Mouse (Mus musculus) testis, postnatal 14 days (tissue): ENCODE results near the gene Akr1b8.
"Not testable (repeated sequence)": the region's sequence is repeated elsewhere in the genome, so short reads cannot be mapped to it uniquely, and the experiment has no call there.

Experiments used
- DNase-seq: peaks from one replicate; pipeline ENCODE4 v3.0.0; 2021; ENCODE audit warnings: low spot score

Akr1b8 gene

DNA sequence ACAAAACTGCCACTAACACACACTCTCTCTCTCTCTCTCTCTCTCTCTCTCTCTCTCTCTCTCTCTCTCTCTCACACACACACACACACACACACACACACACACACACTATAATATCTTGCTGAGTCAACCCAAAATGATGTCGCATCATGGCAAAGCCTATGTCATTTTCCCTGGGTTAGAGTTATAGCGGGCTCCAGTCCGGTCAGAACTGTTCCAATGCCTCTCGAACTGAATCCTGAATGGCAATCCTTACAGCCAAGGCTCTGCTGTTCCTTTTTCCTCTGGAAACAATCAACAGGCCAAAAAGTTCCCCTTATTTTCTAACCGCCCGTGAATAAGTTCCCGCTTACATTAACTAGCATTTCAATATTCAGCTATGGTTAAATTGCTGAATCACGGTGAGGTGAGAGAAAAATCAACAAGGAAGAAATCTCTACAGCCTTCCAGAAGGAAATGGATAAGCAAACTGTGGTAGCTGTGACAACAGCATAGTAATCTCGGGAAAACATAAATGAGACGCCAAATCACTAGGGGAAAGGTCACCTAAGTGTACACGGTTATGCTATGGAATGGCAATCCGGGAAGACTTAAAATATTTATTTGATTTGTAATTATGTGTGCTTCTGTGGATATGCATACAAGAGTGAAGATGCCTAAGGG lies 3.8 kb upstream of the Akr1b8 start:
- no peak for DNase-seq

DNA sequence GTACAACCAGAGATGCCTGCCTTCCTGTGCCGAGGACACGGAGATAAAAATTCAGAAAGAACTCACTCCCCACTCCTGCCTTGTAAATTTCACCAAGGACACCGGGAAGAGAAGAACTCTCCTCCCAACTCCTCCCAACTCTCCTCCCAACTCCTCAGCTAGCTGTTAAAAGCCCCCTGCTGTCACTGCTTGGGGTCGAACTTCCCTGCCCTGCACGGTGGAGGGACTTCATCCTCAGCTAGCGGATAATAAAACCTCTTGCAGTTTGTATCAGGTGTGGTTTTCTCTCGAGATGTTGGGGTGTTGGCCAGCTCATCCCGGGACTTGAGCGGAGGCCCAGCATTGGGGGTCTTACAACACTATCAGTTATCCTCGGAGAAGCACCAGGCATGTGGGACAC lies 2.4 kb upstream of the Akr1b8 start:
- DNase-seq, result not testable (repeated sequence)

DNA sequence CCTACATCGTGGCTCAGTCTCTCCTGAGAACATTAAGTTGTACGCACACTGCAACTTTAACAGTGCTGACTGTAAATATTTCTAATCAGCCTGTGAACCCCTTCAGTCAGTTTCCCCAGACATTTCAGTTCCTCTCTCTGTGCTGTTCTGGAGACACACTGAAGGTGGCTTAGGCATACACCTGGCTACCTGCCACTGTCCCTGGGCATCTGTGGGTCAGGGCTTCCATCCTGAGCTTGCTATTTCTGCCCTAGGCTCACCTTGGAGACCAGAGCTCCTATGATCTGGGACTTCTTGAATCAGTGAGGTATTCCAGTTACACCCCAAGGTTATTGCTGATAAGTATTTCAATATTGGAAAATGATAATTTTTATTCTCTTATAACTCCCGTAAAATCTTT lies 1.5 kb upstream of the Akr1b8 start:
- no peak for DNase-seq

DNA sequence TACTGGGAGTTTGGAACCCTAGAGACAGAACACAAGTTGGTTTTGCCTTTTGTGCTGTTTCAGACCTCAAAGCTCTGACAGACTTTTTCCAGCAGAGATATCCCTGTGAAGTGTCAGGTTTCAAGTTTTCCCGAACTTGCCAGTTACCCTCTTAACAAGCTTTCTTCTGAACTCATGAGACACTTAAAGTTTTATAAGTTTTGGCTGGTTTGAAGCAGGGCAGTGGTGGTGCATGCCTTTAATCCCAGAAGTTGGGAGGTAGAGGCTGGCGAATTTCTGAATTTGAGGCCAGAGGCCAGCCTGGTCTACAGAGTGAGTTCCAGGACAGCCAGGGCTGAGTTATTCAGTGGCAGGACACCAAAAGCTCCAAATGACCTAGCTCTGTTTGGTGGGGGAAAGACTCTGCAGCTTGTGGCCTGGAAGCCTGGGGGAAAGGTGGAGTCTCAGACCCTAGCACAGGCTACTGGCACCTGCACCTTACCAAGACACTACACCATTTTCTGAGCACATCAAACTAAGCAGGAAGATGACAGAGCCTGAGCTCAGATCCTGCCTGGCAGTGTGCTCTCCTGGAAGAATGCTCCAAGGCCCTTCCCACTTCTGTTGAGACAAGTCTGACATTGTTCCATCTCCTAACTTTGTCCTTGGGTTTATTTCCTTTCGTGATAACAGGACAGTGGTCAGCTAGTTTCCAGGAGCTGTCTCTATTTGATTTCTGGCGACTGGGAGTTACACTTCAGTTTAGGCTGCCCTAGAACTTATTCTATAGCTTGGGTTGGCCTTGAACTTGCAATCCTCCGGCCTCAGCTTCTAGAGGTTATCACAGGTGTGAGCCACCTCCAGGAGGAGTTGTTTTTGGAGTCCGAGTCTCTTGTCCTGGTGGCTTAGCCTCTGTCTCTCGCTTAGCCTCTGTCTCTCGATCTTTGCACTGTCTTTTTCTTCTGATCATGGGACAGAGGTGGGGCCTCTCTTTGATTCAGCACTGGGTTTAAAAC lies 732 bp downstream of the Akr1b8 start:
- peak; percentile 41 for DNase-seq

DNA sequence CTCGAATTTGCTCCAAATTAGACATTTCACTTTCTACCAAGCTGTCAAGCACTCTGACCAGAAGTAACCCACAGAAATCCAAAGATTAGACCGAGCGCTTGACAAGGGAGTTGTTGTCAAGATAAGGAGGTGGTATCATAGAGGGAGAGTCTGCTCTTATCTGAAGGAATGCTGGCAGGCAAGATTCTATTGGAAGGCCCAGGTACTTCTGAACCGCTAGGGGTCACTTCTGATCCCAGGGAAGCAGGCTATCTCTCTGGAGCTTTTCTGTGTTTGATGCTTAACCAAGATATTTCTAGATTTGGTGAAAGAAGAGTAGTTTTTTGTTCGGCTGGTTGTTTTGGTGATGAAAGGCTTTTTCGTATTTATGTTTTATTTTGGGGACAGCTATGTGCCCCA lies 1.4 kb downstream of the Akr1b8 start:
- DNase-seq, result no peak

DNA sequence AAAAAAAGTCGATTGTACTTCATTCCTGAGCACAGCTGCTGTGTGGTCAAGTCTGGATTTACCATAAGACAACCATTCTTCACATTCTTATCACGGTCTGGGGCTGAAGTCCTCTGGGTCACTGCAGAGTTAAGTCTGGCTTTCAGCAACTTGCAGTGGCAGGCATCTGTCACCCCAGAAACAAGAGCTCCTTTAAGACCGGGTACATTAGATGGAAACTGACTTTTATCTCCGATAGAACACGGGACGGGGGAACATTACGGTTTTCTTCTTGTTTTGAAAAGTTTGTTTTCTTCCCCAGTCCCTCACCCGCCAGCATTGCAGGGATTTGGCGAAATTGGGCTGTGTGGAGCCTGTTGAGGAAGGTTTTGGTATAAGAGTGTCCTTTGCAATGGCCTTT lies 1.9 kb downstream of the Akr1b8 start:
- DNase-seq, result no peak

DNA sequence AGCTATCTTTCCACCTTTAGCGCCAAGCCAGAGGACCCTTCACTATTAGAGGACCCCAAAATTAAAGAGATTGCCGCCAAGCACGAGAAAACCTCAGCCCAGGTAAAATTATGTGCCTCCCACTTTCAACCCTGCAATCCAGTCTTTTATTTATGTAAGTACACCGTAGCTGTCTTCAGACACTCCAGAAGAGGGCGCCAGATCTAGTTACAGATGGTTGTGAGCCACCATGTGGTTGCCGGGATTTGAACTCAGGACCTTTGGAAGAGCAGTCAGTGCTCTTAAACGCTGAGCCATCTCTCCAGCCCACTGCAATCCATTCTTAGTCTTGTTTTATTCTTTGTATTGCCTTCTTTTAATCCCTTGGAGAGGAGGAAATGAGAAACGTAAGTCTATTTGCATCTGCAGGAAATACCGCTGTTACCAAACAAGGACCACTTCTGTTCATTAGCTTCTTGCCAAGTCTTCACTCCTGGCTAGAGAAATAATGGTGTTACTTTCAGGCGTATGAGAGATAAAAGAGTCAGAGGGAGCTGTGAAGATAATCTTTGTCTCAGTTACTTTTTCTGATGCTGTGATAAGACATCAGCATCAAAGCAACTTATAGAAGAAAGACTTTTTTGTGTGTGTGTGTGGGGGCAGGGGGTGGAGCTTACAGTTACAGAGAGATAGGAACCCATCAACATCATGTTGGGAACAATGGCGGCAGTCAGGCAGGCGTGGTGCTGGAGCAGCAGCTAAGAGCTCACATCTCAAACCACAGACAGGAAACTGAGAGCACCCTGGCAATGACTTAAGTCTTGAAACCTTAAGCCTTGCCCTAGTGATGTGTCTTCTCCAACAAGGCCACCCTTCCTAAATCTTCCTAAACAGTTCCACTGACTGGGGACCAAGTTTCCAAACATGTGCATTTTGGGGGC lies 10.6 kb downstream of the Akr1b8 start:
- peak; percentile 39 for DNase-seq

DNA sequence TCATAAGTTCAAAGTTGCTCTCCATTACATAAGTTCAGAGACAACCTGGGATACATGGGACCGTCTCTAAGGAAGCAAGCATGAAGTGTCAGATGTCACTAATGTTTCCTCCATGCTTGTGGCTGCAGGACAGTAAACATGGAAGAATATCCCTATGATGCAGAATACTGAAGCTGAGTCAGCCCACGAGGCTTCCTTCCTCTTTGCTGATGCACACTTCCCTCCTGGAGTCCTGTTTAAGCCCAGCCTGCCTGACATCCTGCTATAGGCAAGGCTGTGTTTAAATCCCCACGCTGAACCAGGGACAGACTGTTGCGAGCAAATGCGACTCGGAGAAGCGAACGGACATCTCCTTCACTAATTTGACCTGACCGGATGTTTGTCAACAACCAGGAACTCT lies 14.1 kb downstream of the Akr1b8 start:
- DNase-seq, result no peak

DNA sequence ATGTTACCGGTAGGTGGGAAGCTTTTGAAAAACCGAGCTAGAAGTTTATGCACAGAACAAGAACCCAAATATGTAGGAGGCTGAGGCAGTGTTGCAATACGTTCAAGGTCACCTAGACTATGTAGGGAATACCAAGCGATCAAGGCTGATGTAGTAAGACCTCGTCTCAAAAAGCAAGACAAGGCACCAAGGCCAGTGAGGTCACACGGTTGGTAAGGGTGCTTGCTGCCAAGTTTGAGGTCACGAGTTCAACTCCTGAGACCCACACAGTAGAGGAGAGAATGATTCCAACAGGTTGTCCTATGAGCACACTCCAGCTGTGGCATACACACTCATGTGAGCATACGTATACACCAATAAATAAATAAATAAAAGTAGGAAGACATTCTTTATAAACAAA lies 16.2 kb downstream of the Akr1b8 start:
- DNase-seq, result no peak

DNA sequence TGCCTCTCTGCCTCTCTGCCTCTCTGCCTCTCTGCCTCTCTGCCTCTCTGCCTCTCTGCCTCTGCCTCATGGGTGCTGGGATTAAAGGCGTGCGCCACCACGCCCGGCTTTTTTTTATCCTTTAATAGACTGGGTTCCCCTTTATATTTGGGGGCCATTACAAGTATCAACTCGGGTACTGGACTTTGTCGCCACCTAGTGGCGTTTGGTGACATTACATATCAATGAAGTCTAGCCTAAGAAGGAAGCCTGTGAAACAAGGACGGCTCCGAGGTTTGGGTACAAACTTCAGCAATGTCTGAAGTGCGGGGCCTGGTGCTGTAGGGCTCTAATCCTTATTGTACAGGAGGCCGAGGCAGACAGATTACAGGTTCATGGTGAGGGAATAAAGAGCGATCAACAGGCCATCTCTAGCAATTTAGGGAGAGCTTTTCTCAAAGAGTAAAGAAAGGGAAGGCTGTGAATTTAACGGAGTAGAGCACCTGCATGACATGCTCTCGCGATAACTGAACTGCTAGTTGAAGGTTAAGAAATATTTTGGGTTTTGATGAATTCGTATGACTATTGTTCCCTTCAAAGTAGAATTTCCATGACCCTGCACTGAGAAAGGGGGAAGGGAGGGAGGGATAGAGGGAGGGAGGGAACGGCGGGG lies 17.9 kb downstream of the Akr1b8 start:
- DNase-seq, result peak; percentile 74

DNA sequence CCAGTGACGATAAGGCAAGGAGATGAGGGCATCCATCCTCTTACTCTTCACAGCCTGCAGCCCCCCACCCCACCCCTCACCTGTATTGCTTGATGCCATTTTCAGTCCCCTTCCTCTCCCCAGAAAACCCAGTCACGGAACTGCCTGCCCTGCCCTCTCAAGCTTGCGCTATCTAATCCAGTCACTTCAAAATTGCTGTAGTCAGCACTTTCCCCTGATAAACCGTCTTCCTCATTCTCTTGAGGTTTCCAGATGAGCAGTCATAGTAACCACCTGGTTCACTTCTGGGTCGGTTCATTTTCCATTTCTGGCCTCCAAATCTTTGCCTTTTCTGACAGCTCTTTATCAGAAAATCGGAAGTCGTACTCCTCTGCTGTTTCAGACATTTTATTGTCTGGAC lies 19.9 kb downstream of the Akr1b8 start:
- DNase-seq, result no peak

DNA sequence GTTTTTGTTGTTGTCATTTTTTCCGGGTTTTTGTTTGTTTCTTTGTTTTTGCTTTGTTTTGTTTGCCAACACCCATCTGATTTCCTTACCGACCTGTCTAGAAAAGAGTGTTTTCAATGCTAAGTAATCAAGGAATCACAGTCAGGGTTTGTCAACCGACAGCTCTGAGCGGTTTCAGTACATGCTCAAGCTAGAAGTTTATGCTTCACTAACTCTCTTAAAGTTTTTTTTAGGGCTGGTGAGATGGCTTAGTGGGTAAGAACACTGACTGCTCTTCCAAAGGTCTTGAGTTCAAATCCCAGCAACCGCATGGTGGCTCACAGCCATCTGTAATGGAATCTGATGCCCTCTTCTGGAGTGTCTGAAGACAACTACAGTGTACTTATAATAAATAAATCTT lies 22.0 kb downstream of the Akr1b8 start:
- not testable (repeated sequence) for DNase-seq

DNA sequence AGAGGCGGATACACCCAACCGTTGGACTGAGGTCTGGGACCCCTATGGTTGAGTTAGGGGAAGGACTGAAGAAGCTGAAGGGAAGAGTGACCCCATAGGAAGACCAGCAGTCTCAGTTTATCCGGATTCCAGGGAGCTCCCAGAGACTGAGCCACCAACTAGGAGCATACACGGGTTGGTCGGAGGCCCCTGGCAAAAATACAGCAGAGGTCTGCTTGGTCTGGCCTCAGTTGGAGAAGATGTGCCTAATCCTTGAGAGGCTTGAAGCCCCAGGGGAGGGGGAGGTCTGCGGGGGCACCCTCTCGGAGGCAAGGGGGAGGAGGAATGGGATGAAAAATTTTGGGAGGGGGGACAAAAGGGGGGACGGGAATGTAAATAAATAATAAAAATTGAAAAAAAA lies 29.5 kb downstream of the Akr1b8 start:
- DNase-seq, result no peak

DNA sequence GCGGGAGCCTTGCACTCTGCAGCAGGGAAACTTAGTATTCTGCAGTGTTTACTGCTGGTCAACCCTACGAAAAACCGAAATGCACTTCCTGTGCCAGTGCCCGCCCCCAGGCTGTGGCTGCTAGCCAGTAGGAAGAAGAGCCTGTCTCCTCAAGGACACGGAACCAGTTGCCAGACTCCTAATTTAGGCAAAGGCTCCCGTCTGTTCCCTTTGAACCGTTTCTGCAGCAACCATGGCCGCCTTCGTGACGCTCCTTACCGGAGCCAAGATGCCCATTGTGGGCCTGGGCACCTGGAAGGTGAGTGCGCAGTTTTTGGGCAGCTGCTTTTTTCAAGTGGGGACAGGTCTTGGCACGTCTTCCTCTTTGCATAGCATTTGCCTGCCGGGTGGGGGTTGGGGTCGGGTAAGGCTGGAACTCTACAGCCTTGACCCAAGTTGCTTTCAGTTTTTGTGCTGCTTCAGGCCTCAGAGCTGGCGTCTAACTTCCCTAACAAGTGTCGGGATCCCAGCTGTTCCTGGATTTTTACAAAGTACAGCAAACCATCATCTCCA lies 30.3 kb downstream of the Akr1b8 start, which contains the start of gene Akr1b10:
TSS of gene Akr1b10 (plus strand) at position 109 of the 552 bp plus-strand sequence.
- DNase-seq, result peak; percentile 87

DNA sequence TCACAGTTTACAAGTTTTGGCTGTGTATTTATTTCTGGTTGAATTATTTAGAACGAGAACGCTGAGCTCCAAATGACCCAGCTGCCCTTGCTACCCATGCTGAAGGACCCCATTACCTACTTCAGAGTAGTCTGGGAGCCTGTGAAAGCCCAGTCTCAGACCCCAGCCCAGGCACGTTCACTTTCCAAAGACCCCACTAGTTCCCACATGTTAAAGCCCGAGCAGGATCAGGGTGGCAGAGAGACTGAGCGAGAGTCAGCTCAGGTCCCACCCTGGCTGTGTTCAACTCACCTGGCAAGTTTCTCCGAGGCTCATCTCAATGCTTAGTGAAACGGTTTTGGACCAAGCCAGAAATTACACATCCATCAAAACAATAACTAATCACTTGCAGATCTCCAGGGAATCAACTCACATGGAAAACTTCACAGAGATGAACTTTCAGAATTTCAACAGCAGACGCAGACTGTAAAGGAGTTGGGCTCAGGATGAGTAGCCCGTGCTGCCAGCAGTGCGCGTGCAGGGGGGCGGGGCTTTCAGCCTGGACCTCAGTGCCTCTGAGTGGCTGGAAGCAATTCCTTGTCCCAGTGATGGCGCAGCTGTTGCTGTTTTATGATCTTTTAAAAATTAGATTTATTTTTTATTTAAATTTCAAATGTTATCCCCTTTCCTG lies 30.9 kb downstream of the Akr1b8 start:
- DNase-seq, result peak; percentile 67

DNA sequence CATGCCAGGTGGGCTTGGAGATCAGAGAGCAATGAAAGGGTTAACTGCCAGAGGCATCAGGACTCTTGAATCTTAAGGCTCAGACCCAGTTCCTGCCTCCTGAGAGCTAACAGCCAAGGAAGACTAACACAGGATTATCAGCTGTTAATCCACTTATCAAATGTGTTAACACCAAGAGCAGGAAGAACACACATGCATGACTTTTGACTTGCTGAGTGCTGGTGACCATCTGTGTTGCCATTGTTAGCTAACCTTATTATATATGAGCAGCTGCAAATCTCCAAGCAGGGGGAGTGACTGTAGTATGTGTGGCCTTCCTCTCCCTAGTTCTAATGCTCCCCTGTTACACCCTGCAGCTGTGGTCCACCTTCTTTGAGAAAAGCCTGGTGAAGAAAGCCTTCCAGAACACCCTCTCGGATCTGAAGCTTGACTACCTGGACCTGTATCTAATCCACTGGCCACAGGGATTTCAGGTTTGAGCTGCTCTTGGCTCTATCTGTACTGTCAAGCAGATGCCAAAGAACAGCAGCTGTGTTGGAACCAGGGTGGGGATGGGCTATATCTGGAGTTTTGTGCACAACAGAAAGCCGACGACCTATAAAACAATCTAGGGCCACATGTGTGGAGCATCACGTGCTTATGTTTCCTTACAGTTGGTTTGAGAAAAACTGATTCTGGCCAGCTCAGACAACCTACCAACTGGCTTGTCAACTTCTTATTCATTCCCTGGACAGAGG lies 34.7 kb downstream of the Akr1b8 start:
- no peak for DNase-seq

DNA sequence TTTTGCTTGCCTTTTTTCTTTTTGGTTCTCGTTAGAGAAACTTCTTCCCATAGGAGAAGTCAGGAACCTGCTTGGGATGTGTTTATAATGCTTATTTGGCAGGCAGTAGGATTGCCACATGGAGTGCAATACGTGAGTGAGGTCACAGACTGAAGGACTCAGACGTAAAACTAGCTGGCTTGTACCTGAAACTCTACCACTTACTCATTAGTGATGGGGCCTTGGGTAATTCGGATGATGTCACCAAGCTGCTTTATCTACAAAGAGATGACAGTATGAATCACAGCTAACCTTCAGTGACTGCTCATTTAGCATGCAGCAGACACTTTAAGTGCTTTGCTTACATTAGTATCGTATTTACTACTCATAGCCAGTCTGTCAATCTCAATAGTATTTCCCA lies 42.0 kb downstream of the Akr1b8 start:
- DNase-seq, result no peak

DNA sequence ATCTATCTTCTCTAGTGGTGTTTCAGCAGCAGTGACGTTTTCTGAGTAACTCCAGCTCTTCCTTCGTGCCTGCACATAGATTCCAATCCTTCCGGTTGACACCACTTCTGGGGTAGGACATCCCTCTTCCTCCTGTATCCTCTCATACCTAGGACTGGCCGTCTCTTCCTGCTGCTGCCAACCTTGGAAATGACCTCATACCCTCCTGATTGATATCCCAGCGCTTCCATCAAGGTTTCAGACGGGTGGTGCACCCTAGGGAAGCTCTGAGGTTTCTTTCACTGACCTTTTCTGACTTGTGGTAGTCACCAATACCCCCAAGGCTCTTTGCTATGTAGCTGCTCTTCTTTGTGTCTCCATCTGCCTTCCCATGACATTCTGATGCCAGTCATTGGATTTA lies 44.5 kb downstream of the Akr1b8 start:
- no peak for DNase-seq

DNA sequence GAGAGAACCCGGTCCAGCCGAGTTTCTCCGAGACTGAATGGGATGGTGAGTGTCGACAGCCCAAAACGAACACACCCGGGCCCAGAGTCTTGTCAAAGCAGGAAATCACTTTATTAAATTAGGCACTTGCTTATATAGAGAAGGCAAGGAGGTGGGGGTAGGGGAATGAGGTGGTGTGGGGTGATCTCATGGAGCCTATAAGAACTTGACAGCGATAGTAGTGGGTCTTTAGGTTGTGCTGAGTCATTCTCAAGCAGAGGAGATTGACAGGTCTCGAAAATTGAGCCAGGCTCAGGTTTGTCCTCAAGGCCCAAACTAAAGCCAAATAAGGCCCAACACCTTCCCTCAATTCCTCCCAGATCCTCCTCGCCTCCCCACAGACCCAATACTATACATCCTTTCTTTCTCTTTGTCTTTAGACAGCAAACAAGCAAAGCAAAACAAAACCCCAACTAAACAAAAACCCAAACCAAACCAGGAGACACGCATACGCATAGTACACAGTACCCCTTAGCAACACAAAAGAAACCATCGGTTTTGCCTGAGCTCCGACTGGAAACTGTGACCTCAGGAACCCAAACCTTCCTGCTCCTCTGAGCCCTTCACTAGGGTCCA lies 45.8 kb downstream of the Akr1b8 start:
- DNase-seq, result no peak

DNA sequence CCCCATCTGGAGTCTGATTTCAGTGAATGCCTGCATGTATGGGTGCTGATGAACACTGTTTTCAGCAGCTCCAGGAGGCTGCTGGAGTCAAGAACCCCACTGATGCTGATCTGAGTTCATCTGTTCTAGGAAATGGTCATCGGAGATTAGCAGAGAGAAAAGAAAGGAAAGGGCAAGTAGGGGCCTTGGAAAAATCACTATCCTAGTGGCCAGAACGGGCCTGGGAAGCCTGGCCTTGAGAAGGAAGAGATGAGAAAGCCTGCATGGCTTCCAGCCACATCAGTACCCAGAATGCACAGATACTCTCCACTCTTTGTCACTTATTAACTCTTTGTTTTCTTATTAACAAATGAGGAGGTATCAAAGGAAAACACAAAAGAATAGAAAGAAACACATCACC lies 46.8 kb downstream of the Akr1b8 start:
- no peak for DNase-seq
